Mouse (Mus musculus): ENCODE measurements around the gene Gpm6b. TPM values are rescaled to one million over a fixed set of nuclear protein-coding genes. Genes with fewer than 3 reads are reported as not detected.
A peak's percentile ranks its signal among the peaks of the same experiment; 100 is the strongest.

Gpm6b gene
- polyA plus RNA-seq, 1 experiment from 2014 or later, result 271 TPM

- H3K9ac ChIP-seq (replicated peaks), result no peak overlapping the region
- no peak overlapping the region for H3K4me2 ChIP-seq (replicated peaks)
- H3K9me3 ChIP-seq, result no peaks in the 10 kb centered on the region
- H3K36me3 ChIP-seq, result no peaks in the 10 kb centered on the region
- no peaks in the 10 kb centered on the region for H3K4me1 ChIP-seq (replicated peaks)
- 43% methylated on average over 1 of the region's 1 CpGs for WGBS
- H3K27me3 ChIP-seq, result peaks cover 41% of the 10 kb centered on the region; the same call in 1 of the 2 replicates
- H3K4me3 ChIP-seq (replicated peaks), result no peak overlapping the region
- H3K27ac ChIP-seq, result no peak overlapping the region
- ATAC-seq, result no peak
Observed at GRCm38 (mm10) chrX:166308798-166309197, 70.1 kb downstream of the Gpm6b start.

GRCm38 (mm10) chrX:166315251-166315650, 76.5 kb downstream of the Gpm6b start:
- Histone ChIP-seq H3K27me3 (peaks cover 25% of the 10 kb centered on the region; the same call in 1 of the 2 replicates), H3K36me3 (no peaks in the 10 kb centered on the region), H3K27ac (no peak overlapping the region), H3K9ac (replicated peaks) (no peak overlapping the region), H3K4me3 (replicated peaks) (no peak overlapping the region), H3K9me3 (no peaks in the 10 kb centered on the region), H3K4me1 (replicated peaks) (peaks cover 17% of the 10 kb centered on the region), H3K4me2 (replicated peaks) (no peak overlapping the region)
- WGBS, result 71% methylated on average over 1 of the region's 1 CpGs
- ATAC-seq, result no peak

GRCm38 (mm10) chrX:166316552-166317375, 78.1 kb downstream of the Gpm6b start:
- Histone ChIP-seq H3K36me3 (no peaks in the 10 kb centered on the region), H3K4me3 (replicated peaks) (no peak overlapping the region), H3K27me3 (peaks cover 31% of the 10 kb centered on the region; the same call in 1 of the 2 replicates), H3K4me2 (replicated peaks) (no peak overlapping the region), H3K27ac (peak overlapping the region; percentile 58), H3K9ac (replicated peaks) (no peak overlapping the region), H3K4me1 (replicated peaks) (peaks cover 19% of the 10 kb centered on the region), H3K9me3 (no peaks in the 10 kb centered on the region)
- peak; percentile 91 for ATAC-seq
- WGBS, result 30% methylated on average over 7 of the region's 7 CpGs

- no peak for ATAC-seq
- Histone ChIP-seq H3K36me3 (no peaks in the 10 kb centered on the region), H3K27ac (peak overlapping the region; percentile 58), H3K9ac (replicated peaks) (no peak overlapping the region), H3K4me1 (replicated peaks) (peaks cover 19% of the 10 kb centered on the region), H3K4me2 (replicated peaks) (no peak overlapping the region), H3K4me3 (replicated peaks) (no peak overlapping the region), H3K9me3 (no peaks in the 10 kb centered on the region), H3K27me3 (peaks cover 31% of the 10 kb centered on the region; the same call in 1 of the 2 replicates)
- 82% methylated on average over 1 of the region's 1 CpGs for WGBS
Observed at GRCm38 (mm10) chrX:166317376-166317679, 78.6 kb downstream of the Gpm6b start.

GRCm38 (mm10) chrX:166323226-166323625, 84.5 kb downstream of the Gpm6b start:
- 94% methylated on average over 3 of the region's 3 CpGs for WGBS
- Histone ChIP-seq H3K27me3 (peaks cover 14% of the 10 kb centered on the region; the same call in 1 of the 2 replicates), H3K36me3 (no peaks in the 10 kb centered on the region), H3K27ac (no peak overlapping the region), H3K4me1 (replicated peaks) (peaks cover 12% of the 10 kb centered on the region), H3K9ac (replicated peaks) (no peak overlapping the region), H3K4me2 (replicated peaks) (no peak overlapping the region), H3K4me3 (replicated peaks) (no peak overlapping the region), H3K9me3 (no peaks in the 10 kb centered on the region)
- ATAC-seq, result no peak

GRCm38 (mm10) chrX:166327621-166328020, 88.9 kb downstream of the Gpm6b start:
- peak overlapping the region; percentile 91 for H3K27ac ChIP-seq
- H3K9ac ChIP-seq (replicated peaks), result no peak overlapping the region
- H3K4me1 ChIP-seq (replicated peaks), result peaks cover 16% of the 10 kb centered on the region
- no peak overlapping the region for H3K4me2 ChIP-seq (replicated peaks)
- H3K36me3 ChIP-seq, result no peaks in the 10 kb centered on the region
- H3K9me3 ChIP-seq, result no peaks in the 10 kb centered on the region
- WGBS, result 47% methylated on average over 5 of the region's 5 CpGs
- no peak overlapping the region for H3K4me3 ChIP-seq (replicated peaks)
- no peak for ATAC-seq
- H3K27me3 ChIP-seq, result peaks cover 12% of the 10 kb centered on the region; the same call in 1 of the 2 replicates

- H3K9ac ChIP-seq (replicated peaks), result no peak overlapping the region
- peaks cover 16% of the 10 kb centered on the region for H3K4me1 ChIP-seq (replicated peaks)
- peak overlapping the region; percentile 31 for H3K4me2 ChIP-seq (replicated peaks)
- no peaks in the 10 kb centered on the region for H3K36me3 ChIP-seq
- ATAC-seq, result peak; percentile 34
- H3K9me3 ChIP-seq, result no peaks in the 10 kb centered on the region
- WGBS, result 33% methylated on average over 3 of the region's 3 CpGs
- H3K4me3 ChIP-seq (replicated peaks), result no peak overlapping the region
- H3K27me3 ChIP-seq, result peaks cover 13% of the 10 kb centered on the region; the same call in 1 of the 2 replicates
- peak overlapping the region; percentile 91 for H3K27ac ChIP-seq
Observed at GRCm38 (mm10) chrX:166328219-166328901, 89.6 kb downstream of the Gpm6b start.

- H3K4me2 ChIP-seq (replicated peaks), result peak overlapping the region; percentile 31
- WGBS, result 23% methylated on average over 9 of the region's 9 CpGs
- peak; percentile 96 for ATAC-seq
- no peak overlapping the region for H3K4me3 ChIP-seq (replicated peaks)
- peaks cover 16% of the 10 kb centered on the region for H3K4me1 ChIP-seq (replicated peaks)
- peak overlapping the region; percentile 91 for H3K27ac ChIP-seq
- peaks cover 13% of the 10 kb centered on the region; the same call in 1 of the 2 replicates for H3K27me3 ChIP-seq
- no peaks in the 10 kb centered on the region for H3K36me3 ChIP-seq
- H3K9ac ChIP-seq (replicated peaks), result no peak overlapping the region
- no peaks in the 10 kb centered on the region for H3K9me3 ChIP-seq
Observed at GRCm38 (mm10) chrX:166328904-166329451, 90.3 kb downstream of the Gpm6b start.

GRCm38 (mm10) chrX:166334516-166335136, 95.9 kb downstream of the Gpm6b start:
- no peak overlapping the region for H3K9ac ChIP-seq (replicated peaks)
- H3K4me2 ChIP-seq (replicated peaks), result no peak overlapping the region
- no peaks in the 10 kb centered on the region for H3K4me1 ChIP-seq (replicated peaks)
- no peaks in the 10 kb centered on the region for H3K36me3 ChIP-seq
- peaks cover 10% of the 10 kb centered on the region; the same call in 1 of the 2 replicates for H3K27me3 ChIP-seq
- H3K4me3 ChIP-seq (replicated peaks), result no peak overlapping the region
- no peaks in the 10 kb centered on the region for H3K9me3 ChIP-seq
- ATAC-seq, result no peak
- 93% methylated on average over 6 of the region's 6 CpGs for WGBS
- no peak overlapping the region for H3K27ac ChIP-seq

GRCm38 (mm10) chrX:166338353-166338752, 99.6 kb downstream of the Gpm6b start:
- ATAC-seq, result no peak
- 87% methylated on average over 5 of the region's 5 CpGs for WGBS
- no peak overlapping the region for H3K9ac ChIP-seq (replicated peaks)
- no peak overlapping the region for H3K4me2 ChIP-seq (replicated peaks)
- H3K4me3 ChIP-seq (replicated peaks), result no peak overlapping the region
- H3K36me3 ChIP-seq, result no peaks in the 10 kb centered on the region
- peaks cover 6% of the 10 kb centered on the region; the same call in 1 of the 2 replicates for H3K4me1 ChIP-seq (replicated peaks)
- no peaks in the 10 kb centered on the region for H3K9me3 ChIP-seq
- peaks cover 13% of the 10 kb centered on the region; the same call in 1 of the 2 replicates for H3K27me3 ChIP-seq
- H3K27ac ChIP-seq, result no peak overlapping the region

GRCm38 (mm10) chrX:166338784-166339520, 100.2 kb downstream of the Gpm6b start:
- Histone ChIP-seq H3K4me2 (replicated peaks) (no peak overlapping the region), H3K9me3 (no peaks in the 10 kb centered on the region), H3K27me3 (peaks cover 13% of the 10 kb centered on the region; the same call in 1 of the 2 replicates), H3K4me3 (replicated peaks) (no peak overlapping the region), H3K9ac (replicated peaks) (no peak overlapping the region), H3K36me3 (no peaks in the 10 kb centered on the region), H3K27ac (no peak overlapping the region), H3K4me1 (replicated peaks) (peaks cover 7% of the 10 kb centered on the region; the same call in 1 of the 2 replicates)
- ATAC-seq, result no peak
- 92% methylated on average over 9 of the region's 9 CpGs for WGBS
